Mouse (Mus musculus): Measurements from ENCODE around the gene Supt5.
A peak's percentile ranks its signal among the peaks of the same experiment; 100 is the strongest.

The Supt5 gene

DNA sequence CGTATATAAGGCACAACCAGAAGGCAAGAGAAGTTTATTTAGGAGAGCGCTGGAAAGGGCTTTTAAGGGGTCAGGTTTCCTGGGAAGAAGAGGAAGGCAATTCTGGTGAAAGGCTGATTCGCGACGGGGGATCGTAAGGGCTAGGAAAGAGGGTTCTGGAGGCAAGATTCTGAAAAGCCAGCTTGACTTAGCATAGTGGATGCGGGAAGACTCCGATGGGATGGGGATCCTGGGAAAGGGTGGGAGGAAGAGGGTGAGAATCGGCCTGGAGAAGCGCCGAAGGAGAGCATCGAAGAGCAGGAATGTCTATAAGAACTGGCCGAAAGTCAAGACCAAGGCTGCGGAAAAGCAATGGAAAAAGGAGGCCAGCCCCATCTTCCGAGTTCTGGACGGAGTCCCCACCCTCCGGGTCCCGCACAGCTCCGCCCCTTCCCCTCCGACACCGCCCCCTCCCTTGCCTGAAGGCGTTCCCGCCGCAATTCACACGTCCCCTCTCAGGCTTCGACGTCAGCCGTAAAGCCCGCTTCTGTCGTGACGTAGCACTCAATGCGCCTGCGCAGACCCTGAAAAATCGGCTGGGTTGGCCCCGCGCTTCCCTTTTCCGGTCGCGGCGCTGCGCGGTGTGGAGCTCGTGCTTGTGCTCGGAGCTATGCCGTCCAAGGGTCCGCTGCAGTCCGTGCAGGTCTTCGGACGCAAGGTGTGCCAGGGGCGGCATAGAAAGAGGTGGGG, 11.8 kb upstream of the Supt5 start, which contains the start of gene Rps16:
Gene Rps16 (plus strand): TSS at position 498 of the 729 bp plus-strand sequence.
- DNase-seq: peak; percentile 99

DNA sequence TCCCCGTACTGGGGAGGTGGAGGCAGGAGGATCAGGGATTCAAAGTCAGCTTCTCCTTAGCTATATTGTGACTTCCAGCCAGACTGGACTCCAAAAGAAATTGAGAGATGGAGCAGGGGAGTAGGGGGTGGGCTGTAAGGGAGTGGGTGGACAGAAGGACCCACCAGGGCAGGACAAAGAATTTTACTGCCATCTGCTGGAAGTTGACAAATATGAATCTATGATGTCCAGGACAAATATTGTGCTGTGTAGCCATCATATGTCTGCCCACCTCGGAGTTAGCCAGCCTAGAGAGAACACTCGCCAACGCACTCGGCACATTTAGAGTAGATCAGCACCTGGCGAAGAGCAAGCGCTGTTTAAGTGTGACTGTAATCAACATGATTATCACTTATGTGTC, 10.1 kb upstream of the Supt5 start:
- DNase-seq: no peak

DNA sequence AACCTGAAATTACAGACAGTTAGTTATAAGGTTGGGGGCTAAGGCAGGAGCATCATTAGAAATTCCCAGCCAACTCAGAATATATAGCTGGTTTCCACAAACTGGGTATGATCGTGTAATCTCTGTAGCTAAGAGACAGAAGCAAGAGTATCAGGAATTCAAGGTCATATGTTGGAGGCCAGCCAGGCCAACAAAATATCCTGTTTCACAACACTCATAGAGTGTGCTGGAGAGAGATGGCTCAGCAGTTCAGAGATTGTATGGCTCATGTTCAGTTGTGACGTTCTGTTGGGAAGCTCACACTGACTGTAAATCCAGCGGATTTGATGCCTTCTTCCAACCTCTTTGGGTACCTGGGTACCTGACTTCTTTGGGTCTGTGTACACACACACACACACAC, 9.2 kb upstream of the Supt5 start:
- DNase-seq: peak; percentile 36

DNA sequence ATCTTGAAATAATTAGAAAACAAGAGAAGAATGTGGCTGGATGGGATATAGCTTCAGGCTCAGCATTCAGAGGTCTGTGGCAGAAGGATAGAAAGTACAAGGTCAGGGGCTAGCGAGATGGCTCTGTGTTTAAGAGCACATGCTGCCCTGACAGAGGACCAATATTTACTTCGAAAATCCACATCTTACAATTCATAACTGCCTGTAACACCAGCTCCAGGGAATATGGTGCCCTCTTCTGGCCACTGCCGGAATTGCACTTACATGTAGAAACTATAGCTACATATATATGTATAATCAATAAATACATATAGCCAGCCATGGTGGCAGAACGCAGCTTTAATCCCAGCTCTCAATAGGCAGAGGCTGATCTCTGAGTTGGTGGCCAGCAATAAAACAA, 6.1 kb upstream of the Supt5 start:
- DNase-seq: peak; percentile 78

DNA sequence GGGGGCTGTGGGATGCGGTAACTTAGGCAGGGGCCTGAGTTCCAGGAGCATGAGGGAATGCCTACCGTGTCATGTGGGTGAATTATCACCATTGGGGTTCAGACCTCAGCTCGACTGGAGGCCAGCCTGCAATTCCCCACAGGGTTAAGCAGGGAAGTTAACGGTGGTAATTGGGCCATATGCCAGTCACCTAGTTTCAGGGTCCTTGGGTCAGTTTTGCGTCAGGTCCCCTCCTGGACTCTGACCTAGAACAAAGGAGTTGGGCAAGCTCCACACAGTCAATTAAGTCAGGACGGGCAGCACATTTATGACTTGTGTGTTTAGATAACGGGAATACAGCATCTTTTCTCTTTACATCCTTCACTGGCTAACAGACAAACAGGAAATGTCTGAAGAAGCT, 2.8 kb upstream of the Supt5 start:
- DNase-seq: no peak

DNA sequence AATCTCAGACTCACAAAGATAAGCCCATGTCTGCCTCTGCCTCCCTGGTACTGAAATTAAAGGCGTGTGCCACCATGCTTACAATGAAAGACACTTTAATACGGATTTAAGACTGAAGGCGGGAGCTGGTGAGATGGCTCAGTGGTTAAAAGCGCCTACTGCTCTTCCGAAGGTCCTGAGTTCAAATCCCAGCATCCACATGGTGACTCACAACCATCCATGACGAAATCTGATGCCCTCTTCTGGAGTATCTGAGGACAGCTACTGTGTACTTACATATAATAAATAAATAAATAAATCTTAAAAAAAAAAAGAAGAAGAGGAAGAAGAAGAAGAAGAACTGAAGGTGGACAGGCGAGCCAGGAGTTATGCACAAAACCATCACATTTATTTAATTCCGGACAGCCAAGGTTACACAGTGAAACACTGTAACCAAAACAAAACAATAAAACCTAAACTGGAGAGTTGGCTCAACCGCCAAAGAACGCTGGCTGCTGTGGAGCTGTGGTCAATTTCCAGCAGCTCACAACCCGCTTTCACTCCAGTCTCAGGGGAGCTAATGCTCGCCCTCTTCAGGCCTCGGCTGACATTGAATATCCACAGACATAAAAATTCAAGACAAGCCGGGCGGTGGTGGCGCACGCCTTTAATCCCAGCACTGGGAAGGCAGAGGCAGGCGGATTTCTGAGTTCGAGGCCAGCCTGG, 819 bp upstream of the Supt5 start:
- peak; percentile 71 for DNase-seq

DNA sequence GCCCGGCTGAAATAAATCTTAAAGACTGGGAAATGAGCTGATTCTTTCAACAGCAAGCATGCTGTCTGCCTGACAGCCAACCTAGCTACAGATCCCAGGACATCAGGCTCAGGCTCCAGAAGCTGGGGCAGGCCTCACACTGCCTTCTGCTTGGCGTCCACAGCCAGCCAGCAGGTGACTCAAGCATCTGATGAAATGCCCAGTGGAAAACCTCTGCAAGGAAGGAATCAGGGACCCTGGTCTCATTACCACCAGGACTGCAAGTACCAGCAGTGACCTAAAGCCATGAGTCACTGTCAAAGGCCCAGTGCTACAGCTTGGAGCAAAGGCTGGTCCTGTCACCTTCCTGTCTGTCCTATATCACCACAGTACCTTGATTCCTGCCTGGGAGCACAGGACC, 3.1 kb downstream of the Supt5 start:
- DNase-seq: no peak

DNA sequence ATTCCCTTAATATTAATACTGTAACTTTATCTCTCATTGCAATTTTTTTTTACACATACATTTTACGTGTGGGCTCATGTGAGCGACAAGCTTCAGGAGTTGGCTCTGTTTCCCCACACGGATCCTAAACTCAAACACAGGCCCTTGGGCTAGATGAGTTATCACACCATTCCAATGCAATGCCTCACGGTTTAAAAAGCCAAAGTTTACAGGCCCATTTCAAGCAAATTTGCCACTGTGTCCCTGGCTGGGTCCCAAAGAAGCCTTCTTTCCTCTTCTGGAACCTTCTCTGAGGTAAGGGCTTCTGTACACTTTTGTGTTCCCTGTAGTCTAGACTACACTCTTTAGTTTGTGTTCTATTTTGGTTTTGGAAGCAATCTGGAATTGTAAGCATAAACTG, 4.0 kb downstream of the Supt5 start:
- no peak for DNase-seq

DNA sequence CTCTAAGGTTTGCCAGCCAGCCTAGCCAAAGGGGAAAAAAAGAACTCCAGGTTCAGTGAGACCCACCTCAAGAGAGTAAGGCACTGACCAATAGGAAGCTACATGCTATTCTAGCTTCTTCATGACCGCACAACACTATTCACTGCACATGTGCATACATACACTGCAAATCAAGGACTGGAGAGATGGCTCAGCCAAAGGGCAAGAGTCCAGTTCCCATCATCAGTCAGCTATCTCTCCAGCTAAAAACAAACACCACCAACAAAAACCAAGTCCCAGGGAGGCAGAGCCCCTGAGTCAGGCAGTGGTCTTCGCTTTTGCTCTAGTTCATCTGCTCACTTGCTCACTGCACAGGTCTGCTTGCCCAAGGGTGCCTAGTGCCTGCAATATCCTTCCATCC, 10.3 kb downstream of the Supt5 start:
- DNase-seq: no peak

DNA sequence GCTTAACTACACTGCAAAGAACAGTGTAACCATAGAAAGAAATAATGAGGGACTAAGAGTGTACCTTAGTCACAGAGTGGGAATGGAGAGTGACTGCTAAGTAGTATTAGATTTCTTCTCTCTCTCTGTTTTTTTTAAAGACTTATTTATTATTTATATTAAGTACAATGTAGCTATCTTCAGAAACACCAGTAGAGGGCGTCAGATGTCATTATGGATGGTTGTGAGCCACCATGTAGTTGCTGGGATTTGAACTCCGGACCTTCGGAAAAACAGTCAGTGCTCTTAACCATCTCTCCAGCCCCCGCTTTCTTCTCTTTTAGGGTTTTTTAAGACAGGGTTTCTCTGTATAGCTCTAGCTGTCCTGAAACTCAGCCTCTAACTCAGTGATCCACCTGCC, 12.1 kb downstream of the Supt5 start:
- no peak for DNase-seq

DNA sequence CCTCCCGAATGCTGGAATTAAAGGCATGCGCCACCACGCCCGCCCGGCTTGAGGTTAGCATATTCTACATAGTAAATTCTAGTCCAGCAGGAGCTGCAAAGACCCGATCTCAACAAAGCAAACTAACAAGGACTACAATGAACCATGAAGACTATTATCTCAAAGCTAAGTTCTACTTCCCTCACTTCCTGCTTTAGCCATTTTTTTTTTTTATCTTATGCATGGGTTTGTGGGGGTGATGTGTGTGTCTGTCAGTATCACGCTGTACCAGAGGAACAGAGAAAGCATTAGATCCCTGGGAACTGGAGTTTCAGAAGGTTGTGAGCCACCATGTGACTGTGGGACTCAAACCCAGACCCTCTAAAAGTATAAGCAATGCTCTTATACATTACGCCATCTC, 13.3 kb downstream of the Supt5 start:
- DNase-seq: no peak

DNA sequence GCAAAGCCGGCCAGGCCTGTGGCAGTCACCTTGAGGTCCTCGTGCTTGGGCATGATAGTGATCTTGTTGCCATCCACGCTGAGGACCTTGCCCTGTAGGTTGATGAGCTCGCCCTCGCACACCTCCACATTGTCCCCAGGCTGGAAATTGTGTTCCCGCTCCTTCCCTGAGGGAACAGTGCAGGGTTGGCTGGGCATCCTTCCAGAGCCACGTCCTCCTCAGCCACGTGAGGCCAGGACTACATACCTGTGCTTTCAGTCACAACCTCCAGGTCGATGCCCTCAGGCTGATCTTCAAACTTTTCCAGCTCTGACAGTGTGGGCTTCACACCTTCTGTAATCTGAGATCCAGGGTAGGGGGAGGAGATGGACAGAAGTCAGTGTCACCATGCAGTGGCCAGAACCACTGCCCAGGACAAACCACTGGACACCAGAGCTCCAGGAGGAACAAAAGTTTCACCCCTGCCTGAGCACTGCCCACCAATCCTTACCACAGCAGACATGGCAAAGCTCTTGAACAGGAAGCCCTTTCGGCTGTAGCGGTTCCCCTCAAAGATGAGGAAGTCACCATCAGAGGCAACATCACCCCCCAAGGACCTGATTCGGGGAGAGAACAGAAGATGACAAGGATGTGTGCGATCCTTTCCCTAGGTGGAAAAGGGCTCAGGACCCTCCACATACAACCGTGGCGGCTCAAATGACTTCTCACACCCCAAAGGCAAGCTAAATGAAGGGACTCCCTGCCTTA, 16.4 kb downstream of the Supt5 start:
- no peak for DNase-seq

DNA sequence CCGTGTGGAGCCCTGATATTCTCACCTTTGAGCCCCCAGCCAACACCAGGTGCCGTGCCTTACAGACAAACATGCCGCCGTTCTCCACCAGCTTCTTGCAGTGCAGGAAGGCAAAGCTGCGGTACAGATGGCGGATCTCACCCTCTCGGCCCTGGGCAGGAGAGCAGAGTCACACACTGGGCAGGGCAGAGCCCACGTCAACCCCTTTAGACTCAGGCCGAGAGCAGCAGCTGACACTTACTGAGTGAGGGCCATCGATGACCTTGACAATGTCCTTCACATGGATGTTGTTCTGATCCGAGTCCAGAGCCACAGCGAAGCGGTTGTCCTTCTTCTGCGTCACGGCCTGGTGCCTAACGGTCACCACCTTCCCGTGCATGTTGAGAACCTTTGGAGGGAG, 19.8 kb downstream of the Supt5 start:
- no peak for DNase-seq

DNA sequence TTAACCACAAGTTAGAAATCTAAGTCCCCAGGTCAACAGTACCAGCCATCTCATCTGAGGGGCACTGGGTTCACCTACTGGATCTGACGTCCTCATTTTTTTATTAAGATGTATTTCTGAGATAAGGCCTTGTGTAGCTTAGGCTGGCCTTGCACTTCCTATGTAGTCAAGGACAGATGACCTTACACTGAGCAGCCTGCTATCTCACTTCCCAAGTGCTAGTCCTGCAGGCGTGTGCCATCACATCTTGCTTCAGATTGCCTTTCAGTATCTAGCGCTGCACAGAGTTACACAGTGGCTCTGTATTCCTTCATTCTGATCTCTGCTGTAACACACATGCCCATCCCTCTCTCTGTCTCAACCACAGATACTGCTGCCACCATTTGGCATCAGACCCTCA, 20.5 kb downstream of the Supt5 start:
- DNase-seq: no peak

DNA sequence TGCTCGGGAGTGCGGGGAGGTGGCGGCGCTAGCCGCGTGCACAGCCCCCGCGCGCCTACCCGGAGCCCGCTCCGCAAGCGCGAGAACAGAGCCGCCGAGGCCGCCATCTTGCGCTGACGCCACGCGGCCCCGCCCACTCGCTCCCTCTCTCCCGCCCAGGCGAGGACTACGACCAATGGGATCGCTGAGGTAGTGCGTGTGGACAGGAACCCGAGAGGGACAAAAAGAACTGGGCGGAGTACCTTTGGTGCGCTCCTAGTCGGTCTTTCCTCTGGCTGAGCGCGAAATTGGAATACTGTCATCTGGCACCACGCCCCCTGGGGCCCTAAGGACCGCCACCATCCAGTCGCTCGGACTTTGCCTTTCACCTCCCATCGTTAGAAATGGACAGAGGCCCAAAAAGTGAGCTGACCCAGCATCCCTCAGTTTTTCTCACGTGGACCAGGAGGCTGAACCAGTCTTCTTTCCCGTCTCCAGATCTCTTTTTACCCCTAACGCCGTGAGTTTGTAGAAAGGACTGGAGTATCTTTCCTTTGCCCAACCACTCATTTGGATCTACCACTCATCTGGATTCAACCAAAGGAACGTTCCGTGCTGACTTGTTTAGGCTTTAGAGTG, 26.5 kb downstream of the Supt5 start, which contains the start of gene Timm50:
Gene Timm50 (minus strand): TSS at position 147 of the 618 bp plus-strand sequence.
- peak; percentile 99 for DNase-seq

DNA sequence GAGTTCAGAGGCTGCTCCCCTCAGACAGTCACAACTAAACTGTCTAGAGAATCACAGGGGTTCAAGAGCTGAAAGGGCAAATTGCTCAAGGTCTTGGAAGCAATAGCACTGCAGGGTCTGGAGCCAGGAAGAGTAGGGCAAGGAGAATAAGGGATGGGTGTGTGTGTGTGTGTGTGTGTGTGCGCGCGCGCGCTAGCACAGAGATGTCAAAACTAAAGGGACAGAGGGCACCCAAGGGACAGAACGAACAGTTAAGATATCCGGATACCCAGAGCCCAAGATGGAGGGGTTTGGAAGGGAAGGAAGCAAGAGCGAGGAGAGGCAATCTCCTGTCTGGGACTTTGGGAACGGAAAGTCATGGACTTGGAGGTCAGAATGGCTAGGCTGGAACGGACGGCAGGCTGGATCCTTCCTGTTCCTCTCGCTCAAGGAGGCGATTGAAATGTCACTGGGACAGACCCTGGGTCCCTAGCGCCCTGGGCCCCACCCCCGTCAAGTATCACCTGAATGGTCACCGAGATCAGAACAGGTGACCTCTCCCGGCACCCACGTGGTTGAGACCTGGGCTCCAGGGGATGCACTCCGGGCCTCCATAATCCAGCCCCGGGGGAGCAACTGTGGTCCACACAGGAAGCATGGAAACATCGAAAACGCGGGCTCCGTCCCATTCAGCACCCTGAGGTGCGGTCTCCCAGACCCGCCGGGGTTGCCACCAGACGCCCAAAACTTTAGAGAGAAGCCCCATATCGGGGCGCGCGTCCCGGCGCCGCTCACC, 27.2 kb downstream of the Supt5 start:
- DNase-seq: no peak

DNA sequence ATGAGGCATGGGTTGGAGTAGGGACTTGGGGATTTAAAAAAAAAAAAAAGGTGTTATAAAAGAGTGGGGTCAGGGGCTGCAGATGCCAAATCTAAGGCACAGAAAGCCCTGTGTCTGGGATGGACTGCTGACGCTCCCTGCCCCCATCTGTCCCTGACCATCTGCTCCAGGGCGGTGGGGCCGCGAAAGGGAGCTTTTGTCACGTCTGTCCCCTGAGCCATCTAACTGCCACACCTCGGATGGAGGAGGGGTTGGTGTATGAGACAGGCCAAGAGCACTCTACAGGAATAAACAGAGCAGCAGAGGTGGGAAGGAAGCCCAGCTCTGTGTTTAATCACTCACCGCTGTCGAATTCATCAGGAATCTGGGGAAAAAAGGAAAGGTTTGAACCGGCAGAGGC, 28.8 kb downstream of the Supt5 start:
- DNase-seq: no peak

DNA sequence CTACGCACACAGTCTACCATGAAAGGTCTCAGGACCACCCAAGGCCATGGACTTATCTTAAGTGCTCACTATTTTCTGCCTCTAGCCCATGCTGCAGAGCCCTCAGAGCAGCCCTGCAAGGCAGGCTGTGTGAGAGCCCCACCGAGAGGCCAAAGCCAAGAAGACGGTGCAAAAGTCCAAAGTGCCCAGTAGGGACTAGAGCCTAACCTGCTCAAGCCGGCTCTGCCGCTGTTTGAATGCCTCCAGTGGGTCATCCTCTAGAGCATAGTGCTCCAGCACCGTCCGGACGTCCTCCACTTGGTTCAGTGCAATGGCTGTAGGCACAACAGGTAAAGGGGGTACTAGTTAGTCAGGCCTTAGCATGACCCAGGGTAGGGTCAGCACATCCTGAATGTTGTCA, 32.3 kb downstream of the Supt5 start:
- DNase-seq: peak; percentile 47

DNA sequence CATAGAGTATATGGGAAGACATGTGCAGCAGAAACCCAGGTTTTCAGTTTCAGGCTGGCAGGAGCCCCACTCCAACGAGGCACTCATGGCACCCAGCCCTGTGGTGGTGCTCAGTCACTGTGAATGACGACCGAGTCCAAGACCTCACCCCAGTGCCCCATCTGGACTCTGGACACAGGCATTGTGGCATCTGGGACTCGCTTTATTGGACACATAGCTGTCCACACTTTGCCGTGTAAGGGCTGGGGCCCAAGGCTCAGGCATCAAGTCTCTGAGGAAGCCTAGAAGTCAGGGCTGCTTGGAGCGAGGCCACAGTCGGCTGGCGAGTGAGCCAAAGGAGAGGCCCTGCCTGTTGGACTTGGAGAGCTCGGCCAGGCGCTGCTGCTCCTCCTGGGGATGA, 32.9 kb downstream of the Supt5 start:
- no peak for DNase-seq

DNA sequence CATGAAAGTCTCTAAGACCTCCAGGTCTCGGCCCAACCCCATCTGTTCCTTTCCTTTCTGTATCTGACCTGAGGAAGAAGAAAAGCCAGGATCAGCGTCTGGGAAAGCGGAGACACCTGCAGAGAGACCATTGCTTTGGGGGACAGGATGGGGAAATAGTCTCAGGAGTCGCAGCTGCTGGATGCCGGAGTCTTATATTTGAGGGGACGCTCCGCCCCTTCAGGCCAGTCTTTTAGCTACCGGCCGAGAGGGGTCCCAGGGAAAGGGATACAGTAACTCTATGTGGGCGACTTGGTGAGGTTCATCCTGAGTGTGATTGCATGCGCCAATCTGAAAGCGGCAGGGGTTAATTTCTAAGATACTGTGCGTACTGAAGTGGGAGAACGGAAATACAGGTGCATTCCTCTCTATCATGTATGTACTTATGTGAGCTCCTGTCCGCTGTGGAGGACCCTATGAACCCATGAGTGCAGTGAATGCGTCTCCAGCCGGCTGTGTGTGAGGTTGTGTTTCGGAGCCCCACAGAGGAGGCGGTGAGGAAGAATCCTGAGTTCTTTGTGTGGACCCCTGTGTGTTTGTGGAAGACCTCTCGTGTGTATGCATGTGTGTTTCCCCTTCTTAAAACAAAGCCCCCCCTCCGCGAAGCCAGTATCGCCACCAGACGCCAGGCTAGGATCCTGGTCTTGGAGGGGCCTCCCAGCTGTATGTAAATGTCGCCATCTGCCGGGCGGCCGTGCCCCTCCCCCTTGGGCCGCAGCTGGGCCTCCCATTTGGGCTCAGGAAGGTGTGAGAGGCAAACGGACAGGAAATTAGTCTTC, 36.7 kb downstream of the Supt5 start, which contains the start of gene Dll3:
Gene Dll3 (minus strand): TSS at position 623 of the 818 bp plus-strand sequence.
- peak; percentile 78 for DNase-seq

DNA sequence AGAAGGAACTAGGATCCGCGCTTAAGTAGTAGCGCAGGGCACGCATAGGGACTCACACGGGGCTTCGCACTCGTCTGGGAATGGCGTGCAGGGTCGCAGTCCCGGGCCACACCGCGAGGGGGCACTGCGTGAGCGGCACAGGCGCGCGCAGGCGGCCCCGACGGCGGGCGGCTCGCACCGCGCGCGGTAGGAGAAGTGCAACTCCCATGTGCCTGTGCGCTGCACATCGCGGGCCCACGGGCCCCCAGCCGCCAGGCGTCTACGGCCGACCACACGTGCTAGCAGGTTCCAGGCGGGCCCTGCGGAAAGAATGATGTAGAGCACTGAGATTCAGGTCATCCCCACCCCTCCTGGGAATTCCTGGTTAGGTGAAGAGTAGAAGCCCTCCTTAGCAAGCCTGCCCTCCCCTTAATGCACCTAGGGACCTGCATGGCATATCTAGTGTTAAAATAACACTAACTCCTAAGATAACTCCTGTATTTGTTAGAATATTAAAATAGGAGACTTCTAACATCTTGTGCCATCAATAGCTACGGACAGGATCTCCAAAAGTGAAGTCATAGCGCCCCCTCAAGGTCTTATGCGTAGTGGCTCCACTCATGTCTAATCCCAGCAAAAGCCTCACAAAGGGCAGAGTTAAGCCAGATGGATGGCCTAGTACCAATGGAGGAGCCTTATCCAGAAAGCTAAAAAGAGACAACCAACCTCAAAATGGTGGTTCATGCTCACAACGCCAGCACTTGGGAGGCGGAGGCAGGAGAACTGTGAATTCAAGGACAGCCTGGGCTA, 39.5 kb downstream of the Supt5 start:
- peak; percentile 68 for DNase-seq
